Mouse (Mus musculus) lung, postnatal 0 days (tissue): ENCODE results near the gene Qsox1.

Experiments used
- CTCF ChIP-seq: IDR thresholded peaks from 2 replicates; pipeline ENCODE4 v1.5.1; 2016; ENCODE audit warnings: antibody characterized with exemption, mild to moderate bottlenecking
- EP300 ChIP-seq: IDR thresholded peaks from 2 replicates; pipeline ENCODE4 v1.6.1; 2016; ENCODE audit warnings: antibody characterized with exemption, mild to moderate bottlenecking, control low read depth

DNA sequence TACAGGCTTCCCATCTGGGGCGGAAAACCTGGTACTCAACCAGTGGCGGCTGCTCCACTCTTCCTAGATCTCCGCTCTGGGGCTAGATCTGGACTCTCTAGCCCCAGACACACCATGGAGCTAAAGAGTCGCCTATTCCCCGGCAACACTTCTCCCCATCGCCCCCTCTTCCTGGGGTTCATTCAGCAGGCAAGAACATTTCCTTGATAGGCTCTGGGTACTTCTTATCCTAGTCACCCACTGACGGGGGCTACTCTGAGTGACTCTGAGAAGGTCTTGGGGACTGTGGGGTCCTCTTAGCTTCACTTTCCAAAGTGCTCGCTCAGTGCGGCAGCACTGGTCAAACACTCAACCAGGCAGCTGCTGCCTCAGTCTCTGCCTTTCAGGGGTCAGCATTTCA lies 59.3 kb downstream of the Qsox1 start:
- TF ChIP-seq CTCF (no peak), EP300 (no peak)
